ENCODE assay signal across 8 mouse cellular contexts in genomic region chr3:145963101-145964017, GRCm38 (mm10). TPM values are rescaled to one million over a fixed set of nuclear protein-coding genes. Genes with fewer than 3 reads are reported as not detected.
DNase-seq lines count a peak whose midpoint lies in the region; ATAC-seq and TF ChIP-seq lines count a peak whose summit lies in the region.

No protein-coding gene starts in this region.

- peak; percentile 41 for DNase-seq in liver, adult 2 months (ENCODE audit: extremely low read depth, low read depth, low spot score)
- DNase-seq in liver: no peak
- DNase-seq in hindbrain, embryonic 14.5 days (ENCODE audit: low spot score): peak; percentile 38
- no peak for DNase-seq in layer of hippocampus, postnatal 10 days (ENCODE audit: low spot score in 2 of 2)
- no peak for DNase-seq in layer of hippocampus, adult 9-11 months
- no peak for DNase-seq in thymus, postnatal 36 days

- ATAC-seq in hindbrain, embryonic 14.5 days (ENCODE audit: low FRiP score): no peak
- ATAC-seq in liver, embryonic 12.5 days: peak; percentile 38; the same call in 1 of the 2 replicates
- ATAC-seq in midbrain, embryonic 16.5 days: 0 out of 2 replicates have a peak, but pooled peaks have one; percentile 20

- no peak for TF ChIP-seq CTCF in liver, adult 2 months (IDR thresholded peaks at IDR 0.05; ENCODE audit: low read depth, low read length)

- no peaks in the 10 kb centered on the region for H3K79me2 ChIP-seq in liver, adult 2 months (ENCODE audit: control insufficient read depth, insufficient read depth, low read length)

- H3K9me3 ChIP-seq in hindbrain, embryonic 14.5 days (ENCODE audit: control insufficient read depth, low read length): no peaks in the 10 kb centered on the region
- no peaks in the 10 kb centered on the region; the same call in 1 of the 2 replicates for H3K9me3 ChIP-seq in liver, embryonic 12.5 days (replicated peaks)
- H3K9me3 ChIP-seq in midbrain, embryonic 16.5 days (replicated peaks; ENCODE audit: control insufficient read depth, low read length, poor library complexity, severe bottlenecking): no peaks in the 10 kb centered on the region

- 28% methylated on average over 31 of the region's 31 CpGs for WGBS in liver, adult 2 months
- 16% methylated on average over 31 of the region's 31 CpGs for WGBS in hindbrain, embryonic 14.5 days
- 19% methylated on average over 31 of the region's 31 CpGs for WGBS in liver, embryonic 12.5 days (ENCODE audit: insufficient replicate concordance)
- WGBS in midbrain, embryonic 16.5 days: 17% methylated on average over 31 of the region's 31 CpGs

- H3K27me3 ChIP-seq in liver, adult 2 months (ENCODE audit: control insufficient read depth, insufficient read depth, low read length): no peaks in the 10 kb centered on the region
- peaks cover 32% of the 10 kb centered on the region for H3K27me3 ChIP-seq in hindbrain, embryonic 14.5 days (ENCODE audit: control insufficient read depth, insufficient read depth, low read length)
- H3K27me3 ChIP-seq in liver, embryonic 12.5 days (replicated peaks): peaks cover 29% of the 10 kb centered on the region
- peaks cover 9% of the 10 kb centered on the region; the same call in 1 of the 2 replicates for H3K27me3 ChIP-seq in midbrain, embryonic 16.5 days (ENCODE audit: control insufficient read depth, insufficient read depth, low read depth, low read length)

- no peak for TF ChIP-seq POLR2A in liver, adult 2 months (IDR thresholded peaks at IDR 0.05; ENCODE audit: extremely low read depth, insufficient read depth, low read length)

- H3K9ac ChIP-seq in liver, adult 2 months (ENCODE audit: low read depth, low read length): no peak overlapping the region; the same call in 1 of the 2 replicates
- no peak overlapping the region for H3K9ac ChIP-seq in hindbrain, embryonic 14.5 days
- H3K9ac ChIP-seq in liver, embryonic 12.5 days: no peak overlapping the region
- no peak overlapping the region for H3K9ac ChIP-seq in midbrain, embryonic 16.5 days (ENCODE audit: low read depth, low read length)

- no peak overlapping the region for H3K4me3 ChIP-seq in liver, adult 2 months (ENCODE audit: insufficient read depth, low read depth, low read length)
- no peak overlapping the region for H3K4me3 ChIP-seq in hindbrain, embryonic 14.5 days (replicated peaks; ENCODE audit: low read length)
- H3K4me3 ChIP-seq in liver, embryonic 12.5 days: no peak overlapping the region
- H3K4me3 ChIP-seq in midbrain, embryonic 16.5 days (ENCODE audit: low read depth, low read length): no peak overlapping the region

- peak overlapping the region; percentile 31 for H3K4me2 ChIP-seq in hindbrain, embryonic 14.5 days (replicated peaks)
- peak overlapping the region; percentile 46 for H3K4me2 ChIP-seq in liver, embryonic 12.5 days
- peak overlapping the region; percentile 7 for H3K4me2 ChIP-seq in midbrain, embryonic 16.5 days (ENCODE audit: low read length)

- H3K27ac ChIP-seq in liver, adult 2 months (replicated peaks; ENCODE audit: insufficient read depth, low read depth, low read length): 0 out of 2 replicates have a peak overlapping the region, but pooled peaks have one; percentile 1
- no peak overlapping the region for H3K27ac ChIP-seq in hindbrain, embryonic 14.5 days
- H3K27ac ChIP-seq in liver, embryonic 12.5 days: peak overlapping the region; percentile 27; the same call in 1 of the 2 replicates
- no peak overlapping the region for H3K27ac ChIP-seq in midbrain, embryonic 16.5 days (ENCODE audit: low read length)

- 0 out of 2 replicates have a peak, but pooled peaks cover 3% of the 10 kb centered on the region for H3K4me1 ChIP-seq in liver, adult 2 months (ENCODE audit: control insufficient read depth, insufficient read depth, low read length)
- H3K4me1 ChIP-seq in hindbrain, embryonic 14.5 days (replicated peaks; ENCODE audit: control insufficient read depth, insufficient read depth, low read length): peaks cover 18% of the 10 kb centered on the region; the same call in 1 of the 2 replicates
- H3K4me1 ChIP-seq in liver, embryonic 12.5 days: peaks cover 23% of the 10 kb centered on the region
- peaks cover 8% of the 10 kb centered on the region; the same call in 1 of the 2 replicates for H3K4me1 ChIP-seq in midbrain, embryonic 16.5 days (ENCODE audit: control insufficient read depth, insufficient read depth, low read length)

- H3K36me3 ChIP-seq in liver, adult 2 months (ENCODE audit: control insufficient read depth, insufficient read depth, low read length): no peaks in the 10 kb centered on the region
- no peaks in the 10 kb centered on the region for H3K36me3 ChIP-seq in hindbrain, embryonic 14.5 days (replicated peaks; ENCODE audit: control insufficient read depth, insufficient read depth)
- H3K36me3 ChIP-seq in liver, embryonic 12.5 days: no peaks in the 10 kb centered on the region
- no peaks in the 10 kb centered on the region for H3K36me3 ChIP-seq in midbrain, embryonic 16.5 days (ENCODE audit: control insufficient read depth, insufficient read depth, low read length)

RNA-seq across cellular contexts. Expression of gene Syde2, which starts 24.3 kb away (rescaled TPM):
- 5.4 and 7.9 TPM in 2 replicates for total RNA-seq in liver, adult 2 months (2014; rRNA removed)
- polyA plus RNA-seq in liver, adult 2 months (2012; rRNA removed): 1.3 and 1.7 TPM in 2 replicates
- 0.41 and 0.81 TPM in 2 replicates for polyA plus RNA-seq in hindbrain, embryonic 14.5 days (2014; fragmentation: Nextera tagmentation; extraction: Ambion mirVana)
- polyA plus RNA-seq in liver, embryonic 12.5 days (2016; fragmentation: Nextera tagmentation; extraction: Ambion mirVana): 1.3 and 1.4 TPM in 2 replicates
- 0.55 and 0.68 TPM in 2 replicates for polyA plus RNA-seq in midbrain, embryonic 16.5 days (2015; fragmentation: Nextera tagmentation; extraction: Ambion mirVana)
- 1 to 10 TPM; 3.5 to 3.7 TPM for total RNA-seq in layer of hippocampus, postnatal 10 days (2021)

RNA-seq across cellular contexts. Expression of gene 2410004B18Rik, which starts 25.5 kb away (rescaled TPM):
- 6.7 and 8.2 TPM in 2 replicates for total RNA-seq in liver, adult 2 months (2014; rRNA removed)
- 3.6 and 3.7 TPM in 2 replicates for polyA plus RNA-seq in liver, adult 2 months (2012; rRNA removed)
- polyA plus RNA-seq in hindbrain, embryonic 14.5 days (2014; fragmentation: Nextera tagmentation; extraction: Ambion mirVana): 79.7 and 86.5 TPM in 2 replicates
- polyA plus RNA-seq in liver, embryonic 12.5 days (2016; fragmentation: Nextera tagmentation; extraction: Ambion mirVana): 25.6 and 27.4 TPM in 2 replicates
- 88.2 and 96.1 TPM in 2 replicates for polyA plus RNA-seq in midbrain, embryonic 16.5 days (2015; fragmentation: Nextera tagmentation; extraction: Ambion mirVana)
- 10 to 100 TPM; 35.8 to 44.8 TPM for total RNA-seq in layer of hippocampus, postnatal 10 days (2021)

RNA-seq across cellular contexts. Expression of gene Bcl10, which starts 40.8 kb away (rescaled TPM):
- 12.0 and 15.3 TPM in 2 replicates for total RNA-seq in liver, adult 2 months (2014; rRNA removed)
- polyA plus RNA-seq in liver, adult 2 months (2012; rRNA removed): 4.7 and 5.7 TPM in 2 replicates
- 37.9 and 39.9 TPM in 2 replicates for polyA plus RNA-seq in hindbrain, embryonic 14.5 days (2014; fragmentation: Nextera tagmentation; extraction: Ambion mirVana)
- 25.0 and 26.0 TPM in 2 replicates for polyA plus RNA-seq in liver, embryonic 12.5 days (2016; fragmentation: Nextera tagmentation; extraction: Ambion mirVana)
- 30.2 and 32.6 TPM in 2 replicates for polyA plus RNA-seq in midbrain, embryonic 16.5 days (2015; fragmentation: Nextera tagmentation; extraction: Ambion mirVana)
- 10 to 100 TPM; 16.8 to 17.5 TPM for total RNA-seq in layer of hippocampus, postnatal 10 days (2021)

Comparison
In these comparisons a context has a peak if more than half of its experiments do, and no peak if none do; other contexts are left out.
1. DNase-seq: peak in liver, adult 2 months (single experiment) and hindbrain, embryonic 14.5 days (single experiment); none in liver (single experiment), layer of hippocampus, postnatal 10 days (0 of 2), layer of hippocampus, adult 9-11 months (single experiment) and thymus, postnatal 36 days (0 of 2).
2. H3K27ac ChIP-seq: peak in liver, adult 2 months (single experiment) and liver, embryonic 12.5 days (single experiment); none in hindbrain, embryonic 14.5 days (single experiment) and midbrain, embryonic 16.5 days (single experiment).
3. Peak in every context shown above with its lines, with median percentiles within 50 percentile points of each other: H3K4me2 ChIP-seq.